Mouse (Mus musculus) embryonic stem cell, embryonic (primary cell): ENCODE results near the gene Srrm1.

ENCODE experiments used
- CTCF ChIA-PET, 4 experiments: fragments of 300-600 bp in 2 of 4; fragments of 350-600 bp in 2 of 4; sonication (Branson Sonifier 250); formaldehyde crosslinking; loops; one replicate each; lab custom pipeline; 2022; ENCODE audit warnings: inconsistent platforms in 2 of 4; lab: Charles Lee
- POLR2A ChIA-PET, 4 experiments: fragments of 300-600 bp in 2 of 4; fragments of 350-600 bp in 2 of 4; sonication (Branson Sonifier 250); formaldehyde crosslinking; loops; one replicate each; lab custom pipeline; 2022; ENCODE audit warnings: antibody characterized with exemption in 4 of 4, inconsistent platforms in 1 of 4; lab: Charles Lee

Gene Srrm1

DNA sequence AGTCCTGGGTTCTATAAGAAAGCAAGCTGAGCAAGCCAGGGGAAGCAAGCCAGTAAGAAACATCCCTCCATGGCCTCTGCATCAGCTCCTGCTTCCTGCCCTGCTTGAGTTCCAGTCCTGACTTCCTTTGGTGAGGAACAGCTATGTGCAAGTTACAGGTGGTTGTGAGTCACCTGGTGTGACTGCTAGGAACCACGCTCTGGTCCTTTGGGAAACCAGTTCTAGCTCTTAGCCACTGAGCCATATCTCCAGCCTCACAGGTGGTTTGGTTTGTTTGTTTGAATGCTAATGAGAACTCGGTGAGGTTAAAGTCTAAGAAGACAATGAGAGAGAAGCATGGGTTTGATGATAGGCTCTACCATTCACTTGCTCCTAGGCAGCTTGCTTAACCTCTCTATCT is 73.1 kb downstream of the Srrm1 start:
- POLR2A ChIA-PET = interaction anchor here in 3 of 4 experiments (0.6 to 31.6 kb wide), 7 partner anchors 8 to 34 kb away, joined by 3 to 963 read pairs (median 12); partner anchors contain the start of gene Clic4 (in 1 of the 3)
- CTCF ChIA-PET = interaction anchor here in 2 of 4 experiments (0.6 to 1.2 kb wide), 2 partner anchors 13 to 38 kb away, joined by 3 to 4 read pairs; no protein-coding TSS in a partner anchor

DNA sequence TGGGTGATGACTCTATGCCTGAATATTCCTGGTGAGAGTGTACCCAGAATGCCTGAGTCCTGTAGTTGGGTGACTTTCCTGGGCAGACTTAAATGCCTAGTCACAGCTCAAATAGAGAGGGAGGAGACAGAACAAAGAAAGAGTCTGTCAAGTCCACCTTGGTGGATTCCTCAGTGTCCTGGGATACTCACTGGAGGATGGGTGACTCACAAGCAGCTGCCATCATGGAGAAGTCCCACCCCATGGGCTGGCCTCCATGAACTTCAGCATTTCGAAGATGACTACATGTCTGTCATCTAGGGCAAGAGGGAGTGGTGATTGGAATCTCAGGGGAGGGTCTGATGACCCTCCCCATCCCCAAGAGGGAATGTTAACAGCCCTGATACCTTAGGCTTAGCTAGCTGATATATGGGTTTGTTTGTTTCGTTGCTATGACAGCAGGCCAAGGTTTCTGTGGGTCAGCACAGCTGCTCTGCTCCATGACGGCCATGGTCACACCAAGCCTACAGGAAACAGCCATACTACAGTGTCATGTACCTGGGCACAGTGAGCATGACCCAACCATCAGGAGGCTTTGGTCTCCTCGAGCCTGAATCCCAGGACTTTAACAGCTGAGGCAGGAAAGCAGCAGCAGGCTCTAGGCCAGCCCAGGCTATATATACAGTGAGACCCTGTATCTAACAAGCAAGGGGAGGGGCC is 76.3 kb downstream of the Srrm1 start:
- CTCF ChIA-PET = interaction anchor here in 2 of 4 experiments (0.6 to 1.3 kb wide), 2 partner anchors 210 to 240 kb away, joined by 3 to 4 read pairs; no protein-coding TSS in a partner anchor
- POLR2A ChIA-PET = interaction anchor here in 3 of 4 experiments (0.5 to 31.6 kb wide), 25 partner anchors 7 to 761 kb away, joined by 3 to 963 read pairs (median 4); partner anchors contain the start of genes Rsrp1 (in 1 of the 3) and Srrm1 (in 1 of the 3)

DNA sequence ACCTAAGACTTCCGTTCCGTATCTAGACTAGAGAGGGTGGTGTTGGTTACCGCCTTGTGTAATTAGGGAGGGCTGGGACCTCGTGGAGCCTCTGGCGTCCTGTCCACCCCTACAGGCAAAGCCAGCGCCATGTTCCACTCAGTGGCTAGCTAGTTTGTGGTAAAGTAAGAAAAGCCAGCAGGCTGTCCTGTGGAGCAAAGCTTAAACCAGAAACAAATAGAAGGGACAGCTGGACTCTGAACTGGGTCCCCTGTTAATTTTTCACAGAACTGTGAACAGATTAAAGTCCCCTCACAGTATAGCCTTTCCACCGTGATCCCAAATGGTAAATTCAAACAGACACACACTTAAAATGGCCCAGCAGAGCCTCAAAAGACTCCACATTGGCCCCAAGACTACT is 78.4 kb downstream of the Srrm1 start:
- CTCF ChIA-PET = no interaction called here
- POLR2A ChIA-PET = interaction anchor here in 3 of 4 experiments (0.6 to 31.6 kb wide), 13 partner anchors 8 to 414 kb away, joined by 3 to 963 read pairs (median 6); partner anchors contain the start of gene Srrm1 (in 1 of the 3)

DNA sequence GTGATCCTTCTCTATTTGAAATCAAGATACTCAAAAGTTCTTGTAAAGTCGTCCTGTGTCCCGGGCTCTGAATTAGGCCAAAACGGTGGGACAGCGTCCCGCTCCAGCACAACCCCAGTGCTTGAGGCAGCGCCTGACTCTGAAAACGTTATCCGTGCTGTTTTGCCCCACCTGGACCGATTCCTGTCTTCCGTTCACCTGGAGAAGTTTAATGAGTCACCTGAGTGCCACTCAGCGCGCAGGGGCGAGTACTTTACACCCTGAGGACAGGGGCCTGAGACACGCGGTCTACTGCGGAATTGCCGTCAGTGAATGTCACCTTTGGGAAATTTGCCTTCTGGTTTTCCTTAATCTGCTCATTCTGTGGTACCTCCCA is 79.8 kb downstream of the Srrm1 start:
- ChIA-PET CTCF (interaction anchor here in 3 of 4 experiments (0.5 to 1.3 kb wide), 16 partner anchors 9 to 1534 kb away, joined by 3 to 7 read pairs (median 4); no protein-coding TSS in a partner anchor), POLR2A (interaction anchor here (0.6 to 10.0 kb wide), 94 partner anchors 8 to 760 kb away, joined by 3 to 182 read pairs (median 6); partner anchors contain the start of genes Rsrp1 (in 2 of the 4), Srrm1 (in 2 of the 4) and Rcan3 (in 1 of the 4))

DNA sequence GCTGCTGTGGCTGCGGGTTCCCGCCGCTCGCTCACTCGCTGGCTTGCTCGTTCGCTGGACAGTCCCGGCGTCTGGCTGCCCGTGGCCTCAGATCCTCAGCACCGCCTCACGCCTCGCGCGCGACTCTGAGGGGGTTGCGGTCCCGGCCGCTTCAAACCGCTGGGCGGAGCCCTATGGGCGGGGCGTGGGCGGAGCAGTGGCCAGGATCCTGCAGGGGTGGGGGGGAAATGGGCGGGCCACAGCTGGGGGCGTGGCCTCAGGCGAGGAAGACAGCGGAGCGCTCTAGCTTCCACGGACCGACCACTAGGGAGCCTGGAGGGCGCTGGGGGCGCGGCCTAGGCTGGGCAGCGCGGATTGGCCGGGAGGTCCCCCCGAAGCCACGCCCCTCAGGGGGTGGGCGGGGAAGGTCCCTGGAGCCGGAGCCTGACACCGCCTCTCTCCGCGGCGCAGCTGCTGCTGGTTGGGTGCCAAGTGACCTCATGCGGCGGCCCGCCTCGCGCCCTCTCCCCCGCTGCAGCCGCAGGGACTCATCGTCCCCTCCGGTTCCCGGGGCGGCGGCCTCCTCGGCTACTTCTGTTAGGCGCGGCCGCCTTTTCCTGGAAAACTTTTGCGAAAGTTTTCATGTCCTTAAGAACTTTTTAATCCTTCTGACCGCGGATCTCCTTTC is 80.3 kb downstream of the Srrm1 start, which contains the start of gene Clic4:
Clic4 (minus strand) TSS at position 175 of the 667 bp plus-strand sequence.
- POLR2A ChIA-PET = interaction anchor here (0.6 to 10.0 kb wide), 102 partner anchors 9 to 1204 kb away, joined by 3 to 182 read pairs (median 5); partner anchors contain the start of genes Rsrp1 (in 2 of the 4), Srrm1 (in 2 of the 4) and Rcan3 (in 1 of the 4)
- CTCF ChIA-PET = interaction anchor here (0.5 to 1.3 kb wide), 22 partner anchors 9 to 1535 kb away, joined by 3 to 7 read pairs (median 4); no protein-coding TSS in a partner anchor

DNA sequence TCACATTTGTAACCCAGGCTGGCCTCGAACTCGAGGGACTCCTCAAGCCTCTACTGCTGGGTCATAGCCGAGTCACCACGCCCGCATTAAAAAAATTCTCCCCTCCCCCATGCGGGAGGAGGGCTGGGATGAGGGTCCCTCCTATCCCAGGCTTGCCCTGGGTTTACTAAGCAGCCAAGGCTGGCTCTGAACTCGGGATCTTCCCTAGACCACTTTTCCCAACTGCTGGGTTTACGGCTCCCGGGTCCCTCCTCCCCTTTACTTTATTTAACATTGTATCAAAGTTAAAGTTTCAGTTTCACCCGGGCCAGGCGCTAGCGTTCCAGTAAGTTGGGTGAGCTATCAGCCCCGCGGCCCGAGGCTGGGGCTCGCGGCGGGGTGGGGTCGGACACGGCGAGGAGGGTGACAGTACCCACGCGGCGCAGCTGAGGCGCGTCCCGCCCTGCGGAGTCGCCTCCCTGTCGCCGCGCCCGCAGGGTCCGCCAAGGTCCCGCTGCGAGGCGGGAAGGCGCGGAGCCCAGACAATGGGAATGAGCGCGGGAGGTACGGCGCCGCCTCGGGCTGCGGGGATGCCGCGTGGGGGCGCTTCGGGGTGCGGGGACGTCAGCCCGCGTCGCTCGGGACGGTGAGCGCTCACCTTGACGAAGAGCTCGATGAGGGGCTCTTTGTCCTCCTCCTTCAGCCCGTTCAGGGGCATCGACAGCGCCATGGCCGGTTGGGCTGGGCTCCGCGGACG is 81.1 kb downstream of the Srrm1 start:
- ChIA-PET CTCF (interaction anchor here (0.6 to 1.3 kb wide), 17 partner anchors 8 to 528 kb away, joined by 3 to 7 read pairs (median 3); no protein-coding TSS in a partner anchor), POLR2A (interaction anchor here (0.6 to 10.0 kb wide), 94 partner anchors 8 to 1204 kb away, joined by 3 to 182 read pairs (median 6); partner anchors contain the start of genes Rsrp1 (in 2 of the 4), Srrm1 (in 2 of the 4) and Rcan3 (in 1 of the 4))

DNA sequence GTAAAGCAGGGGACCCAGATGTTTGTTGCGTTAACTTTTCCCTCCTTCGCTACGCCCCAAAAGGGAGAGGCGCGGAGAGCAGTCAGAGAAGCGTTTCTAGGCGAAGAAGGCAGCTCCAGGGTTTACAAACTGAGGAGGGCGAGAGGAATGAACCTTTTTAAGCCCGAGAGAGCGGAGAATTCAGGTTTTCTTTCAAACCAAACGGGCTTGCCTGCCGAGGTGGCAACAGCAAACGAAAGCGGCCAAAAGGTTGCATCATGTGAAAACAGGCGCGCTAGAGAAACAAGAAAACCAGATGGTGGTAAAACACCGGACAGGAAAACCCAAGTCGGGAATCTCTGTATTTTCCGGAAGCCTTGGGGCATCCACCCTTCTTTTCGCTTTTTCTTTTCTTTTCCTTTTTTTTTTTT is 81.7 kb downstream of the Srrm1 start:
- ChIA-PET CTCF (no interaction called here), POLR2A (interaction anchor here (0.6 to 10.0 kb wide), 30 partner anchors 7 to 52 kb away, joined by 3 to 182 read pairs (median 16); no protein-coding TSS in a partner anchor)
